Mouse (Mus musculus) regulatory T cell (primary cell): Measurements from ENCODE around the gene Tmem210.

Experiments used
- in situ Hi-C: fragments of 300-600 bp; cut with MboI, MseI; formaldehyde crosslinking; loops from one replicate; pipeline ENCODE4 v1.15.1; 2025; ENCODE audit warnings: high pct_unique_total_duplicates

The Tmem210 gene

DNA sequence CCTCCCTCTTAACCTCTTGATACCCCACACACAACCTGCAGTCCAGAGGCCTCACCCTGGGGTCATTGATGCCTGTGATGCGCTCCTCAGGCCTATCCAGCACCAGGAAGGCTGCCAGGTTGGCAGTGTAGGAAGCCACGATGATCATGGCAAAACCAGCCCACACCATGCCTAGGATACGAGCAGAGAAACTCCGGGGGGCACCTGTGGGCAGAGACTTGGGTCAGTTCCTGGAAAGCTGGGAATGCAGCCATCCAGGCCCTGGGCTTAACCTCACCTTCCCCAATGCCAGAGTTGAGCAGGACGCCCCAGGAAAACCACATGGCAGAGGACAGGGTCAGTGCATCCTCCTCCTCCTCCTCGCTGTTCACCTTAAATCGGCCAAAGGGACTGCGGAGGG lies 9.1 kb downstream of the Tmem210 start:
- in situ Hi-C loops, result no loop called here

DNA sequence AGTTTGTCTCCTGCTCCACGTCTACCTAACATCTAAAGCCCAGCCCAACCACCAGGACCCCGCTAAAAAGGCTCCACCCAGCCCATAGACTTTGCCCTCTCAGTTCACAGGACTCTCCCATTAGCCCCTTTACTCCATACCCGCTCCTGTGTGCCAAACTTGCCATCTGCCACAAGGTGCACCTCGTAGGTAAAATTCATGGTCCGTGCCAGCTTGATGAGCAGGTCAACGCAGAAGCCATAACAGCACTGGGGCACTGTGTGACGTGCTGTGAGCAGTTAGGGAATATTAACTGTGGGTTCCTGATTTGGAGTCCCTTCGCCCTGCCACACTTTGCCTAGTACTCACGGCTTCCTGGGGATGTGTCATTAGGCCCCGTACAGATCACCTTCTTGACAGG lies 10.1 kb downstream of the Tmem210 start:
- in situ Hi-C loops, result no loop called here

DNA sequence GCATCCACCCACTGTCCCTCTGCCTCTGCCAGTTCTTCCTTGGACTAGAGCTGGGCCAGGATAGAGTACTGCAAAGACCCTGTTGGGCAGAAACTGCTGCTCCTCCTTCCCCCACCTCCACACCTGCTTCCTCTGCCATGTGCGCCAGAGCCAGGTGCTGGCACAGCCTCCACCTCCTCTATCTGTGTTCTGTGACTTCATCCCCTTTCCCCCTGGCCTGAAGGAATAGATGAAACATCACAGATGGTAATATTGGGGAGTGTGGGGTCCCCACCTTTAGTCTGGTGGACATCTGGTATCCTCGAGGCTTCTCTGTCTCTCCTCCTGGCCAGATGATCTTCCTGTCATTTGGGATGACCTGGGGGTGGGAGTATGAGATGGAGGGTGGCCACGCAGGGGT lies 15.5 kb downstream of the Tmem210 start:
- in situ Hi-C loops, result no loop called here

GRCm38 (mm10) chr2:25303931-25304656 lies 16.1 kb downstream of the Tmem210 start:
- in situ Hi-C loops, result no loop called here

- in situ Hi-C loops, result no loop called here
Observed at GRCm38 (mm10) chr2:25304657-25305541, 17.0 kb downstream of the Tmem210 start.

DNA sequence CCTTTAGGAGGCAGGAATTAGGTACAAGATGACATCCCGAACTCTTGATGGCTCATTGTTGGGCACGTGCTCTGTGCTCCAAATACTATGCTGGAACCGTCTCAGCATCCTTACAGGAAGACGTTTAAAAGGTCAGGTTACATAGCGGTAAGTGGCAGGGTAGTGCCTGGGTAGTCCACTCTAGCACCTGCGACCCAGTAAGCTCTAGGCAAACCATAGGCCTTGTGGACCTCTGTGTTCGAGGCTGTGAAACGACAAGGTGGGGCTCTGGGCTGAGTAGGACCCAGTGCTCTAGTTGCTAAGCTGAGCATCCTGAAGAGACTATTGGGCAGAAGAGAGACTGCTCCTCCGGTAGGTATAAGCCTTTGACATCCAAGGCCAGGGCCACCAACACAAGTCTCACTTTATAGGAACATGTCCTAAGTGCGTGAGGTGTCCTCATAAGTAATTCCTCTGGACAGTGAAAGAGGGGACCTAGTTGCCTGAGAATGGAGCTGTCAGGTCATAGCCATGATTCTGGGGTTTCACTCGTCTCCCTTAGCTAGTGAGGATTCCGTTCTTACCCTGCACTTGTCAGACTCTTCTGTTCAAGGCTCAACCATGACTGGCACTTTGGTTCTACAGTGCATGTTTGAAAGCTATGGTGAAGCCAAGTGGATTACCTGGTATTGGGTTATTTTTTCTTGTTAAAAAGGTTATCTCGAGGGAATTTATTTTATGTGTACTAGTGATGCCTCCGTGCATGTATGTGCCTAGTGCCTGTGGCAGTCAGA lies 17.8 kb downstream of the Tmem210 start:
- in situ Hi-C loops, result no loop called here

GRCm38 (mm10) chr2:25310180-25310579 lies 22.2 kb downstream of the Tmem210 start:
- in situ Hi-C loops, result no loop called here

GRCm38 (mm10) chr2:25310969-25311368 lies 23.0 kb downstream of the Tmem210 start:
- in situ Hi-C loops, result no loop called here

DNA sequence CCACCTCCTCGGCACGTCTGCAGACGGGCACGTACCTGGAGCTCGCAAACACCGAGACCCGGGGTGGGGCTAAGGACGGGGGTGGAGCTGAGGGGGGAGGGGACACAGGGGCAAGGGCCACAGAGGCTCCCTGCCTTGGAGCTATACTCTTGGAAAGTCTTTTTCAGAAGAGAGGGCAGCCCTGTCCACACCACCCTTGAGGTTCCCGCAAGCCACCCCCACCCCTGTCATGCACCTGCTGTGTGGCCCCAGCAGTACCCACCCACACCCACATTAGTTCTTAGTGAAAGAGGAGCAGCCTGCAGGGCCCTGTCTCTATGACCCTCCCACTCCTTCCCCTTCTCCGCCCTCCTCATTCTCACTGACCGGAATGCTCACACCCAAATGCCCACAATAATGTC lies 23.5 kb downstream of the Tmem210 start:
- in situ Hi-C loops, result no loop called here

DNA sequence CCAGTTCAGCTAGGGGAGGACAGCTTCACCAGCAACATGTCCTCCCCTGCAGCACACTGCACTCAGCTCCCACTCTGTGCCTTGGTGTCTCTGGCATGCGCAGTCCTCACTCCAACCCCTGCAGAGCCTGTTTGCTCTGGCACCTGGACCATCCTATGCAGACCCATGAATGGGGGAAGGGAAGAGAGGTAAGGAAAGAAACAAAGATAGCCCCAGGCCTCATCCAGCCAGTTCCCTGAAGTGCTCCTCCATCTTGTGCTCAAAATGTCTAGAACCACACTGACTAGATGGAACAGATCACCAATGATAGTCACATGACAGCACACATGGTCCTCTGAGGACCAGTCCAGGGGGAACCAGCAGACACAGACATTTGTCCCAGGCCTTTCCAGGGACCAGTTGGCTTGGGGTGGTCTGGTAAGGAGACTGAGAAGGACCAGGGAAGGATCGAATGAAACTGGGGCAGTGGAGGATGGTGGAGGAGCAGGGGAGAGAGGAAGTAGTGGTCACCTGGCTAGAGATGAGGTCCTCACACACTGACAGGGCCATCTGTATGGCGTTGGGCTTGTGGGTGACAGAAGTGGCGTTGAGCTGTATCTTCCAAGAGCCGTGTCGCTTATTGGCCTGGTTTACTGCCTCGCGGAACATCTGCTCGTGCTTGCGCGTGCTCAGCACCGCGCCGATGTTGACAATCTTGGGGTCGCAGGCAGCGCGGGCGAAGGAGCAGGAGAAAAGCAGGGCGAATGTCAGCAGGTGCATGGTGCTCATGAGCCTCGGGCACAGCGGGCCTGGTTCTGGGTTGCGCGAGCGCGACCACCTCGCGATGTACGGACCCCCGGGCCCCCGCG lies 30.4 kb downstream of the Tmem210 start:
- in situ Hi-C loops, result no loop called here

DNA sequence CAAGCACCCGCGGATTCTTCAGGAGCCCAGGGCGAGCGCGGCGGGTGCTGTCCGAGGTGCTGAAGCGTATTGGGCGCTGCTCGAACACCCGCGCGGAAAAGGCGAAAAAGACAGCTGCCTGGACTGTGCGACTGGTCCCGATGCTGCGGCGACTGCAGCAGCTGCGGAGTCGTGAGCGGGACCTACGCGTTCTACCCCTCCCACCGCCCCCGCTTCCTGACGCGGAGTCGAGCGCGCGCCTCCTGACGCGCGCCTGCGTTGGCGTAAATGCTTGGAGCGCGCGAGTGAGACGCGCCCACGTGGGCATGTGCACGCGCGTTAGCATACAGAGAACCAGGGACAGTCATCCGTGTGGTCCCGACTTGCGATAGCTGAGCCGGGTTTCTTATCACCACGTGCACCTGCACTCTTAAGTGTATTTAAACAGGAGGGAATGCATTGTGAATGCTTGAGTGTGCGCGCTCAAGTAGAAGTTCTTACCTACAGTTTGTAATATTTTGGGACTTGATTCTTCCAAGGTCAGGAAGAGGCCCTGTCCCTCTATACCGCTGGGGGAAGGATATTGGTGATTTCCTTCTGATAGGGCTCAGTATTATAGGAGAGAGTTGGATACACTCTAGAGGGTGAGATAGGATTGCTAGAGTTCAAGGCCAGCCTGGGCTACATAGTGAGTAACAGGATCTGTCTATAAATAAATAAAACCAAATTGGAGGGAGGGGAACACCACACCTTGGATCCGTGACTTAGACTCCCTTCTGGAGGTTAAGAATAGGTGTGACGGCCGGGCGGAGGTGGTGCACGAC lies 31.2 kb downstream of the Tmem210 start, which contains the start of gene Grin1:
TSS of gene Grin1 (minus strand) at position 217 of the 803 bp plus-strand sequence.
- in situ Hi-C loops, result no loop called here

- in situ Hi-C loops, result no loop called here
Observed at GRCm38 (mm10) chr2:25320084-25320483, 32.1 kb downstream of the Tmem210 start.

DNA sequence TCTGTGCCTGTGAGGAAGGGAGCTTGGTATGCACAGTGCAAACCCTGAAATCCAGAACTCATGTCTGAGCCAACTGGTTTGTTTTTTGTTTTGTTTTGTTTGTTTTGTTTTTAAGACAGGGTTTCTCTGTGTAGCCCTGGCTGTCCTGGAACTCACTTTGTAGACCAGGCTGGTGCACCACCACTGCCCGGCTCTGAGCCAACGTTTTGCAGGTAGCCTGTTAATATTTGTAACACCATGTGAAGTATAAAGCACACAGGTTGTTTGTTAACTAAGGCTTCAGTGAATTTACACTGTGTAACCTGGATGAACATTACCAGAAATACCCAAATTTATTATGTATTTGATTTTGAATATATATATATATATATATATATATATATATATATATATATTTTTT lies 38.1 kb downstream of the Tmem210 start:
- in situ Hi-C loops, result no loop called here

DNA sequence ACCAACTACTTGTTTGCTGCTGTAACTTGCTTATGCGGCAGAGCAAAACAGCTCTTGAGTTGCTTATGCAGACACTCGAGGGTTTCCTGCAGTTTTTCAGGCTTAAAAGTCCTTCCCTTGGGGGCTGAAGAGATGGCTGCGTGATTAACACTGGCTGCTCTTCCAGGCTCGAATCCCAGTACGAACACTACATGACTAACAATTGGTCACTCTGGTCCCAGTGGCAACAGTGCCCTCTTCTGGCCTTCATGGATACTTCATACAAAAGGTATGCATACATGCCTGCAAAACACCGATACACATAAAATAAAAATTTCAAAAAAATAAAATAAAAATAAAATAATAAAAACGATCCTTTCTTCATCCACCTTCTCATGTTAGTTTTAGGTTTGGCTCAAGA lies 40.5 kb downstream of the Tmem210 start:
- in situ Hi-C loops, result no loop called here

DNA sequence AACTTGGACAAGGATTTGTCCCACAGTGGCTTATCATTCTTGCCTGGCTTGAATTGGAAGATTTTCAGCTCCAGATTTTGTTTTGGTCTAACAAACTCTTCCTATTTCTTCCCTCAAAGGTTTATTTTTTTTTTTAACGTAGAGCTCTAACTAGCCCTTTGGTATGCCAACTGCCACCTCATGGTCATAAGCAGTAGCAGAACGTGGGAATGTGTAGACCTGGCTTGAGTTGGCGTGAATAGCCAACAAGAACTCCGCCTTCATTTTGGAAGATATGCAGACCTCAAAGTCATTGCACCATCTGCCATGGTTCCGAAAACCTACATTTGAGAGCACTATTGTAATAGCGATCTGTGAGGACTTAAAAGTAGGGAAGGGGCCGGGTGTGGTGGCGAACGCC lies 43.5 kb downstream of the Tmem210 start:
- in situ Hi-C loops, result no loop called here

DNA sequence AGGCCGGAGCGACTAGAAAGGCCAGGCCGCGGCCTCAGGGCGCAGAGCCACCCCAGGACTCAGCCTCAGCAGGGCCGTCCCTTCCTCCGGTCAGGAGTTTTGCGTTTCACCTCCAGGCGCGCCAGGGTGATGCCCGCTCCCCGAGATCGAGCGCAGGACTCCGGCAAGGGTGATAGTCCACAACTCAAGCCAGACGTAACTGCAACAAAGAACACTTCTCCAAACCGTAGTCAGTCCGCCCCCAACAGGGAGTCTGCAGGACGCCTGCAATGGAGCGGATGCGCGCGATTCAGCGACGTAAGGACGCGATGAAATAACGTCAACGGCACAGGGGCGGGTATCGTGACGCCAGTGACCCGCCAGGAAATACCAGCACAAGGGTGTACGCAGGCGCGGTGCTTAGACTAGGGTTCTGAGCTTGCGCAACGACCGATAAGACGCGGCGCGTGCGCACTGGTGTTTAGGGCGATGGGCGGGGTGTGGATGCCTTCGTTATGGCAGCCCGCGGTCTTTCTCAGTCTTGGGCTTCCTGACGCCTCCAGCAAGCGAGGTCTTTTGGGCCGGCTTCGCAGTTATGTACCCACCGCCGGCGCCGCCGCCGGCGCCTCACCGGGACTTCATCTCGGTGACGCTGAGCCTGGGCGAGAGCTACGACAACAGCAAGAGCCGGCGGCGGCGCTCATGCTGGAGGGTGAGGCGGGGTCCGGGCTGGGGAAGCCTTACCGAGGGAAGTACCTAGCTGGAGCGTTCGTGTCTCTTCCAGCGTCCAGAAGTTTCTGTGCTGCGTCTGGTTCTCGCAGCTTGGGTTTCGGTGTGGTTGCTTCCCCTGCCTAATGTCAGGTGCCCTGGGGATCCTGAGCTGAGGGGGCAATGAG lies 44.6 kb downstream of the Tmem210 start, which contains the start of gene Man1b1:
TSS of gene Man1b1 (plus strand) at position 53 of the 875 bp plus-strand sequence.
- in situ Hi-C loops, result no loop called here

DNA sequence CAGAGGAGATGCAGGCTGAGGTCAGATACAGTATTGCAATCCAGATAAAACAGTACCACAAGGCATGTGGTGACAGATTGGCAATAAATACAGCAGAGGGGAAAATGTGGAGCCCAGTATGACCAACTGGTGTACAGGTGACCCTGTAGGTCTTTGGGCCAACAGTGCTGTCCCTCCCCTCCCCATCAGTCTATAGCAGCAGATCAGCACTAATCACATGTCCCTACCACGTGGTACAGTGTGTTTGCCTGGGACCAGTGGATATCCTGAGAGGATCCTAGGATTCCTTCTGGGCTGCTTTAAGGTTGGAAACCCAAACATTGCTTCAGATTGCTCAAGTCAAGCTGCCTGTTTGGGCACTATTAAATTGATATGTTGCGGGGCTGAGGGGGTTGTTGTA lies 45.6 kb downstream of the Tmem210 start:
- in situ Hi-C loops, result no loop called here

DNA sequence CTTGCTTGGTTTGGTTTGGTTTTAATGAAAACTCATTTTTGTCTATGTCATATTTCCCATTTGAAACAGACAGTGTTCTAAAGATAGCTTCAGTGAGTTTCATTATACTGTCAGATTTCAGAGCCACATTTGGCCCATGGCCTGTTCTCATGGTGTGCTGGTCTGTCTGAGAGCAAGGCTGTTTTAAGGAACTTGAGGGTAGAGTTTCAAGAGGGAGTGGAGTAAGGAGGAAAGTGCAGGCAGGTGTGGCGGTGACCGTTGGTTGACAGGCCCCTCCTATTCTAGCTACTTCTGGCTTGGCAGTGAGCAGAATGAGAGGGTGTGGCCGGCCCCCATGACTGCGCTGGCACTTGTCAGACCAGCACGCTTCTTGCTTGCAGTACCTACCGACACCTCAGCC lies 50.4 kb downstream of the Tmem210 start:
- in situ Hi-C loops, result no loop called here
